In the genomic region with DNA sequence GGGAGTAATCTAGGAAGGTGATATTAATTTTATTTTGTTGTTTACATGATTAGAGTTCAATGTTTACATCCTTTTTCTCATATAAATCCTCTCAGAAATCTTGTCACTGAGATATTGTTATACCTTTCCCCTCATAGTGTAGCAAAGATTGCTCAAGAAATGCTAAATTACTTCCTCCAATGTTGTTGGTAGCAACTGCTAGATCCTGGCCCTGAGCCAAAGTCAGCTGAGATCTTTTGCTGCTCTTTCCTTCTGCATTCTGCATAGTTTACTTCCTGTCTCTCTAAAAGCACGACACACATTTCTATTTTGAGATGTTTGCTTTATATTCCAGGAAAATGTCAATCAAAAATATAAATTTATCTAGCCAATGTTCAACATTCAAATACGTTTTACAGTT, we compare ENCODE assay signal across 11 mouse cellular contexts.
A peak's percentile ranks its signal among the peaks of the same experiment; 100 is the strongest.
DNase-seq lines count a peak whose midpoint lies in the region; ATAC-seq and TF ChIP-seq lines count a peak whose summit lies in the region.
"Had no signal": no experiment of that assay in that cellular context is flagged by ENCODE, and none has a peak within 500 bp of the region (broad histone marks: within the 10 kb centered on the region; RNA-seq: fewer than 3 reads in every experiment).

No protein-coding gene starts in this region.

- TF ChIP-seq CTCF in lung, adult 2 months (IDR thresholded peaks at IDR 0.05; ENCODE audit: insufficient read depth, low read length): no peak

- no peak overlapping the region for H3K4me3 ChIP-seq in intestine, embryonic 16.5 days (ENCODE audit: low read length)
- H3K4me3 ChIP-seq in intestine, embryonic 15.5 days (replicated peaks): no peak overlapping the region
- H3K4me3 ChIP-seq in lung, adult 2 months (replicated peaks; ENCODE audit: extremely low read depth, low read depth, low read length): no peak overlapping the region
- H3K4me3 ChIP-seq: lung, embryonic 15.5 days had no signal

- peak; percentile 42; the same call in 1 of the 2 replicates for ATAC-seq in intestine, embryonic 16.5 days
- no peak for ATAC-seq in intestine, embryonic 15.5 days
- peak; percentile 89 for ATAC-seq in common myeloid progenitor, adult 5-6 weeks (replicated peaks; ENCODE audit: low read depth, poor library complexity, severe bottlenecking)
- ATAC-seq: inflammation-experienced regulatory T-cells, adult 6 months had no signal

- no peak overlapping the region for H3K4me2 ChIP-seq in intestine, embryonic 16.5 days (ENCODE audit: low read depth, low read length)
- H3K4me2 ChIP-seq in intestine, embryonic 15.5 days (replicated peaks): no peak overlapping the region
- H3K4me2 ChIP-seq: lung, embryonic 15.5 days had no signal

- no peaks in the 10 kb centered on the region for H3K9me3 ChIP-seq in intestine, embryonic 16.5 days (ENCODE audit: control insufficient read depth, low read length)
- H3K9me3 ChIP-seq in intestine, embryonic 15.5 days: no peaks in the 10 kb centered on the region
- H3K9me3 ChIP-seq: lung, embryonic 15.5 days had no signal

- no peak overlapping the region for H3K9ac ChIP-seq in intestine, embryonic 16.5 days (ENCODE audit: low read depth, low read length)
- H3K9ac ChIP-seq in intestine, embryonic 15.5 days: no peak overlapping the region
- H3K9ac ChIP-seq: lung, embryonic 15.5 days had no signal

- no peaks in the 10 kb centered on the region for H3K27me3 ChIP-seq in intestine, embryonic 16.5 days (replicated peaks; ENCODE audit: control insufficient read depth, insufficient read depth, low read length)
- H3K27me3 ChIP-seq in intestine, embryonic 15.5 days (replicated peaks): no peaks in the 10 kb centered on the region
- H3K27me3 ChIP-seq: lung, embryonic 15.5 days had no signal

- no peak for TF ChIP-seq POLR2A in lung, adult 2 months (IDR thresholded peaks at IDR 0.05; ENCODE audit: borderline replicate concordance, extremely low read depth, low read depth, low read length)

- H3K27ac ChIP-seq in intestine, embryonic 16.5 days (ENCODE audit: low read length): no peak overlapping the region
- no peak overlapping the region for H3K27ac ChIP-seq in intestine, embryonic 15.5 days
- H3K27ac ChIP-seq: lung, embryonic 15.5 days had no signal

- DNase-seq in lung, adult 18-20 months: peak; percentile 13 to 22
- DNase-seq in lung, adult 2 months: no peak
- DNase-seq in right cerebral cortex, postnatal 10 days (ENCODE audit: low spot score in 2 of 2): peak; percentile 45 to 58
- DNase-seq in adrenal gland, adult 2 months: no peak
- no peak for DNase-seq in neural tube, embryonic 10.5 days (ENCODE audit: extremely low spot score, low spot score)
- DNase-seq: gastrocnemius, postnatal 36 days had no signal

- no peaks in the 10 kb centered on the region for H3K4me1 ChIP-seq in intestine, embryonic 16.5 days (ENCODE audit: control insufficient read depth, insufficient read depth, low read length)
- H3K4me1 ChIP-seq in intestine, embryonic 15.5 days (replicated peaks): no peaks in the 10 kb centered on the region
- no peaks in the 10 kb centered on the region for H3K4me1 ChIP-seq in lung, adult 2 months (ENCODE audit: control insufficient read depth, insufficient read depth, low read length)
- H3K4me1 ChIP-seq: lung, embryonic 15.5 days had no signal

- no peaks in the 10 kb centered on the region for H3K36me3 ChIP-seq in intestine, embryonic 16.5 days (ENCODE audit: control insufficient read depth, insufficient read depth, low read length)
- no peaks in the 10 kb centered on the region for H3K36me3 ChIP-seq in intestine, embryonic 15.5 days
- H3K36me3 ChIP-seq: lung, embryonic 15.5 days had no signal

- WGBS in intestine, embryonic 16.5 days: 32% methylated on average over 2 of the region's 2 CpGs
- whole genome bisulfite sequencing in intestine, embryonic 15.5 days: 24% methylated on average over 2 of the region's 2 CpGs
- WGBS in lung, adult 2 months: 5% methylated on average over 2 of the region's 2 CpGs

Comparison
In these comparisons a context has a peak if more than half of its experiments do, and no peak if none do; other contexts are left out.
1. DNase-seq: peak in lung, adult 18-20 months (2 of 2) and right cerebral cortex, postnatal 10 days (2 of 2); none in lung, adult 2 months (single experiment), adrenal gland, adult 2 months (single experiment) and neural tube, embryonic 10.5 days (single experiment).